Mouse (Mus musculus) stomach, postnatal 0 days (tissue): Measurements from ENCODE around the gene Sephs2. TPM values are rescaled to one million over a fixed set of nuclear protein-coding genes. Genes with fewer than 3 reads are reported as not detected.
A peak's percentile ranks its signal among the peaks of the same experiment; 100 is the strongest.

Experiments used
- ATAC-seq: fragments of 200-750 bp; cut with Nextera tagmentation; 2 replicates; pipeline ENCODE4 v1.8.0; 2017; ENCODE audit not compliant: low FRiP score, low TSS enrichment
- DNase-seq: peaks from one replicate; pipeline ENCODE4 v3.0.0-alpha.2; 2016; ENCODE audit warnings: low spot score
- H3K27ac ChIP-seq: fragments of 300-500 bp; sonication (generic); replicated peaks from 2 replicates; pipeline ENCODE4 v1.5.1; 2014; ENCODE audit warnings: mild to moderate bottlenecking, control low read depth
- H3K27me3 ChIP-seq: fragments of 300-500 bp; sonication (generic); 2 replicates; pipeline ENCODE4 v1.6.1; 2014; ENCODE audit warnings: low read length; ENCODE audit not compliant: control insufficient read depth, insufficient read depth
- H3K36me3 ChIP-seq: fragments of 300-500 bp; sonication (generic); 2 replicates; pipeline ENCODE4 v1.6.1; 2014; ENCODE audit warnings: low read length, mixed read lengths; ENCODE audit not compliant: control insufficient read depth, insufficient read depth
- H3K4me1 ChIP-seq: fragments of 300-500 bp; sonication (generic); replicated peaks from 2 replicates; pipeline ENCODE4 v1.6.1; 2014; ENCODE audit warnings: antibody characterized with exemption; ENCODE audit not compliant: control insufficient read depth, insufficient read depth
- H3K4me2 ChIP-seq: fragments of 300-500 bp; sonication (generic); replicated peaks from 2 replicates; pipeline ENCODE4 v1.6.1; 2014; ENCODE audit warnings: low read depth, mild to moderate bottlenecking, control low read depth, moderate library complexity
- H3K4me3 ChIP-seq: fragments of 300-500 bp; sonication (generic); 2 replicates; pipeline ENCODE4 v1.5.1; 2014; ENCODE audit warnings: low read depth, low read length, control low read depth
- H3K9ac ChIP-seq: fragments of 300-500 bp; sonication (generic); 2 replicates; pipeline ENCODE4 v1.6.1; 2014; ENCODE audit warnings: mild to moderate bottlenecking, low read length, control low read depth, mixed read lengths
- H3K9me3 ChIP-seq: fragments of 300-500 bp; sonication (generic); 2 replicates; pipeline ENCODE4 v1.6.1; 2016; ENCODE audit warnings: low read length; ENCODE audit not compliant: control insufficient read depth
- CTCF ChIP-seq: IDR thresholded peaks from 2 replicates; pipeline ENCODE4 v1.5.1; 2016; ENCODE audit warnings: antibody characterized with exemption, low read depth, mild to moderate bottlenecking, moderate library complexity
- EP300 ChIP-seq: optimal IDR thresholded peaks from 2 replicates; pipeline ENCODE3; 2016; ENCODE audit warnings: antibody characterized with exemption
- WGBS: fragments of 180-500 bp; shearing (Covaris S2); extraction: QIAGEN DNeasy Blood & Tissue Kit; methylation state at CpG from one replicate; pipeline ENCODE4 v1.1.7; 2014; 5-methylcytosine and 5-hydroxymethylcytosine counted together
- polyA plus RNA-seq: library from polyadenylated mRNA; unstranded; fragments of >200 nt; fragmentation: Nextera tagmentation; extraction: Ambion mirVana; gene quantifications from 2 replicates; pipeline ENCODE4 v1.2.1, GENCODE M21; 2015

Gene Sephs2
- polyA plus RNA-seq, result 113 and 115 TPM in 2 replicates

GRCm38 (mm10) chr7:127273925-127274789, at the start of gene Sephs2:
Gene Sephs2 (minus strand): TSS chr7:127274055.
- H3K4me1 ChIP-seq, result no peaks in the 10 kb centered on the region
- peak within 1 kb of the TSS; percentile 96 for H3K4me2 ChIP-seq
- 2% methylated on average over 39 of the region's 39 CpGs for WGBS
- peak within 1 kb of the TSS; percentile 93 for H3K4me3 ChIP-seq
- TF ChIP-seq EP300 (no peak), CTCF (peak; percentile 9; the same call in 1 of the 2 replicates)
- DNase-seq, result peak; percentile 94
- H3K9me3 ChIP-seq, result no peaks in the 10 kb centered on the region
- peak within 1 kb of the TSS; percentile 92 for H3K27ac ChIP-seq
- H3K36me3 ChIP-seq, result peaks cover 7% of the 10 kb centered on the region; the same call in 1 of the 2 replicates
- no peaks in the 10 kb centered on the region for H3K27me3 ChIP-seq
- peak; percentile 85 for ATAC-seq
- H3K9ac ChIP-seq, result peak within 1 kb of the TSS; percentile 93

- no peak for TF ChIP-seq EP300
- TF ChIP-seq CTCF, result peak; percentile 63
- no peaks in the 10 kb centered on the region for H3K36me3 ChIP-seq
- ATAC-seq, result no peak
Measured at GRCm38 (mm10) chr7:127322085-127322484, 48.2 kb upstream of the Sephs2 start.

GRCm38 (mm10) chr7:127321106-127321505, 47.3 kb upstream of the Sephs2 start:
- Histone ChIP-seq H3K27me3 (no peaks in the 10 kb centered on the region), H3K27ac (no peak overlapping the region), H3K4me3 (no peak overlapping the region), H3K36me3 (no peaks in the 10 kb centered on the region), H3K9me3 (no peaks in the 10 kb centered on the region), H3K9ac (no peak overlapping the region), H3K4me1 (no peaks in the 10 kb centered on the region), H3K4me2 (no peak overlapping the region)
- WGBS, result 70% methylated on average over 4 of the region's 4 CpGs
- DNase-seq, result no peak
- ATAC-seq, result no peak
- TF ChIP-seq EP300 (no peak), CTCF (no peak)

More at GRCm38 (mm10) chr7:127322085-127322484, 48.2 kb upstream of the Sephs2 start:
- DNase-seq, result no peak
- Histone ChIP-seq H3K4me1 (no peaks in the 10 kb centered on the region), H3K9ac (no peak overlapping the region), H3K27ac (no peak overlapping the region), H3K4me2 (no peak overlapping the region), H3K9me3 (no peaks in the 10 kb centered on the region), H3K27me3 (no peaks in the 10 kb centered on the region), H3K4me3 (no peak overlapping the region)
- 47% methylated on average over 5 of the region's 5 CpGs for WGBS

GRCm38 (mm10) chr7:127313912-127314311, 40.1 kb upstream of the Sephs2 start:
- no peak overlapping the region for H3K4me2 ChIP-seq
- no peaks in the 10 kb centered on the region for H3K27me3 ChIP-seq
- no peak overlapping the region for H3K27ac ChIP-seq
- H3K4me1 ChIP-seq, result no peaks in the 10 kb centered on the region
- no peak overlapping the region for H3K4me3 ChIP-seq
- ATAC-seq, result no peak
- no peak for DNase-seq
- H3K36me3 ChIP-seq, result no peaks in the 10 kb centered on the region
- no peak overlapping the region for H3K9ac ChIP-seq
- no peaks in the 10 kb centered on the region for H3K9me3 ChIP-seq
- 42% methylated on average over 8 of the region's 8 CpGs for WGBS
- TF ChIP-seq CTCF (no peak), EP300 (no peak)

- Histone ChIP-seq H3K4me2 (no peak overlapping the region), H3K36me3 (no peaks in the 10 kb centered on the region), H3K4me3 (no peak overlapping the region), H3K4me1 (no peaks in the 10 kb centered on the region), H3K9ac (no peak overlapping the region), H3K27ac (no peak overlapping the region), H3K27me3 (no peaks in the 10 kb centered on the region), H3K9me3 (no peaks in the 10 kb centered on the region)
- ATAC-seq (no peak), DNase-seq (no peak)
- TF ChIP-seq EP300 (no peak), CTCF (no peak)
- 68% methylated on average over 12 of the region's 12 CpGs for WGBS
Measured at GRCm38 (mm10) chr7:127309951-127310350, 36.1 kb upstream of the Sephs2 start.

GRCm38 (mm10) chr7:127308887-127309286, 35.0 kb upstream of the Sephs2 start:
- TF ChIP-seq CTCF (peak; percentile 83), EP300 (no peak)
- Histone ChIP-seq H3K4me1 (no peaks in the 10 kb centered on the region), H3K27ac (no peak overlapping the region), H3K9ac (no peak overlapping the region), H3K4me2 (no peak overlapping the region), H3K36me3 (no peaks in the 10 kb centered on the region), H3K27me3 (no peaks in the 10 kb centered on the region), H3K4me3 (no peak overlapping the region), H3K9me3 (no peaks in the 10 kb centered on the region)
- ATAC-seq, result peak; percentile 65; the same call in 1 of the 2 replicates
- DNase-seq, result peak; percentile 49
- WGBS, result 63% methylated on average over 4 of the region's 4 CpGs
